Mouse (Mus musculus) hindbrain, embryonic 11.5 days (tissue): ENCODE measurements around the gene Magi2. TPM values are rescaled to one million over a fixed set of nuclear protein-coding genes. Genes with fewer than 3 reads are reported as not detected.

Source experiments
- ATAC-seq: fragments of 200-750 bp; cut with Nextera tagmentation; 2 replicates; pipeline ENCODE4 v1.8.0; 2017; ENCODE audit warnings: mild to moderate bottlenecking, moderate TSS enrichment, moderate library complexity; ENCODE audit not compliant: low FRiP score
- DNase-seq: peaks from one replicate; pipeline ENCODE4 v3.0.0-alpha.2; 2015; ENCODE audit warnings: low spot score
- H3K27ac ChIP-seq: fragments of 300-500 bp; sonication (generic); 2 replicates; pipeline ENCODE4 v1.5.1; 2014; ENCODE audit warnings: mild to moderate bottlenecking, low read depth, low read length
- H3K27me3 ChIP-seq: fragments of 300-500 bp; sonication (generic); 2 replicates; pipeline ENCODE4 v1.6.1; 2014; ENCODE audit warnings: mild to moderate bottlenecking, low read length, moderate library complexity, mixed read lengths; ENCODE audit not compliant: control insufficient read depth, insufficient read depth
- H3K36me3 ChIP-seq: fragments of 300-500 bp; sonication (generic); 2 replicates; pipeline ENCODE4 v1.6.1; 2014; ENCODE audit warnings: mild to moderate bottlenecking, low read length, moderate library complexity, mixed read lengths; ENCODE audit not compliant: control insufficient read depth, insufficient read depth
- H3K4me1 ChIP-seq: fragments of 300-500 bp; sonication (generic); replicated peaks from 2 replicates; pipeline ENCODE4 v1.6.1; 2014; ENCODE audit warnings: low read length, mixed read lengths; ENCODE audit not compliant: control insufficient read depth, insufficient read depth
- H3K4me2 ChIP-seq: fragments of 300-500 bp; sonication (generic); replicated peaks from 2 replicates; pipeline ENCODE4 v1.6.1; 2014; ENCODE audit warnings: mild to moderate bottlenecking, low read depth, low read length
- H3K4me3 ChIP-seq: fragments of 300-500 bp; sonication (generic); 2 replicates; pipeline ENCODE4 v1.5.1; 2014; ENCODE audit warnings: low read depth, low read length
- H3K9ac ChIP-seq: fragments of 300-500 bp; sonication (generic); 2 replicates; pipeline ENCODE4 v1.6.1; 2014; ENCODE audit warnings: low read depth, low read length
- H3K9me3 ChIP-seq: fragments of 300-500 bp; sonication (generic); 2 replicates; pipeline ENCODE4 v1.6.1; 2016; ENCODE audit warnings: low read length; ENCODE audit not compliant: control insufficient read depth
- WGBS: fragments of 180-500 bp; shearing (Covaris S2); extraction: QIAGEN DNeasy Blood & Tissue Kit; methylation state at CpG from one replicate; pipeline ENCODE4 v1.1.7; 2014; 5-methylcytosine and 5-hydroxymethylcytosine counted together
- polyA plus RNA-seq: library from polyadenylated mRNA; unstranded; fragments of >200 nt; fragmentation: Nextera tagmentation; extraction: Ambion mirVana; gene quantifications from 2 replicates; pipeline ENCODE4 v1.2.1, GENCODE M21; 2014

Magi2 gene
- polyA plus RNA-seq, 1 experiment from 2014 or later: 8.7 TPM

DNA sequence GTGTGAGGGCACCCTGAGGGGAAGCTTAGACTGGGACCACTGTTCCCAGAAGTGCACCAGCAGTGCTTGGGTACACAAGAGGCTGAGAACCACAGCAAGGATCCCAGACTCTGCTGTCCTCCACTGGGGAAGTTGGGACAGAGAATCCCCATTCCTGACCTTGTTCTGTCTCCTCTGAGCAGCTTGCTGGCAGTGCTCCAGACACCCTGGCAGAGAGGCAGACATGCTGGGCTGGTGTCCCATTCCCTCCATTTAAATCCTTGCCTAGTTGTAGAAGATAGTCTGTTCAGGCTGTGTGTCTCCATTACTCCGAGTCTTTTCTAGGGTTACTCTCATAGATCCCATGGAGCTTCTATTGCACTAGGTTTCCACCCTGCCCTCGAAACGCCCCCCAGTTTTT lies 256.1 kb downstream of the Magi2 start:
- H3K4me2 ChIP-seq: no peak overlapping the region
- H3K36me3 ChIP-seq: no peaks in the 10 kb centered on the region
- H3K9ac ChIP-seq: no peak overlapping the region
- DNase-seq (no peak), ATAC-seq (no peak)
- H3K4me3 ChIP-seq: no peak overlapping the region
- no peak overlapping the region for H3K27ac ChIP-seq
- H3K4me1 ChIP-seq: no peaks in the 10 kb centered on the region
- no peaks in the 10 kb centered on the region for H3K27me3 ChIP-seq
- WGBS: 76% methylated on average over 3 of the region's 3 CpGs
- H3K9me3 ChIP-seq: no peaks in the 10 kb centered on the region

GRCm38 (mm10) chr5:19487947-19488346 lies 261.1 kb downstream of the Magi2 start:
- H3K4me2 ChIP-seq: no peak overlapping the region
- no peak for DNase-seq
- no peaks in the 10 kb centered on the region for H3K36me3 ChIP-seq
- no peak overlapping the region for H3K9ac ChIP-seq
- WGBS: 27% methylated on average over 7 of the region's 7 CpGs
- H3K27ac ChIP-seq: no peak overlapping the region
- no peak overlapping the region for H3K4me3 ChIP-seq
- no peak for ATAC-seq
- no peaks in the 10 kb centered on the region for H3K4me1 ChIP-seq
- H3K27me3 ChIP-seq: no peaks in the 10 kb centered on the region
- H3K9me3 ChIP-seq: no peaks in the 10 kb centered on the region

GRCm38 (mm10) chr5:19501005-19501404 lies 274.2 kb downstream of the Magi2 start:
- no peak for ATAC-seq
- no peak overlapping the region for H3K9ac ChIP-seq
- 88% methylated on average over 3 of the region's 3 CpGs for WGBS

GRCm38 (mm10) chr5:19522168-19522567 lies 295.3 kb downstream of the Magi2 start:
- no peaks in the 10 kb centered on the region for H3K27me3 ChIP-seq
- peak; percentile 51; the same call in 1 of the 2 replicates for ATAC-seq
- no peak overlapping the region for H3K9ac ChIP-seq
- H3K36me3 ChIP-seq: no peaks in the 10 kb centered on the region
- DNase-seq: peak; percentile 44
- H3K4me1 ChIP-seq: no peaks in the 10 kb centered on the region
- H3K4me3 ChIP-seq: no peak overlapping the region
- H3K9me3 ChIP-seq: no peaks in the 10 kb centered on the region
- no peak overlapping the region for H3K4me2 ChIP-seq
- no peak overlapping the region for H3K27ac ChIP-seq

More at GRCm38 (mm10) chr5:19501005-19501404, 274.2 kb downstream of the Magi2 start:
- Histone ChIP-seq H3K9me3 (no peaks in the 10 kb centered on the region), H3K4me1 (no peaks in the 10 kb centered on the region), H3K4me2 (no peak overlapping the region), H3K36me3 (no peaks in the 10 kb centered on the region), H3K27ac (no peak overlapping the region), H3K27me3 (no peaks in the 10 kb centered on the region), H3K4me3 (no peak overlapping the region)
- DNase-seq: no peak

- no peak overlapping the region for H3K9ac ChIP-seq
- H3K4me1 ChIP-seq: no peaks in the 10 kb centered on the region
- DNase-seq (no peak), ATAC-seq (no peak)
- H3K4me2 ChIP-seq: no peak overlapping the region
- WGBS: 15% methylated on average over 2 of the region's 2 CpGs
- H3K4me3 ChIP-seq: no peak overlapping the region
- H3K9me3 ChIP-seq: no peaks in the 10 kb centered on the region
- H3K27ac ChIP-seq: no peak overlapping the region
- H3K27me3 ChIP-seq: no peaks in the 10 kb centered on the region
- H3K36me3 ChIP-seq: no peaks in the 10 kb centered on the region
Observed at GRCm38 (mm10) chr5:19539348-19539747, 312.5 kb downstream of the Magi2 start.

DNA sequence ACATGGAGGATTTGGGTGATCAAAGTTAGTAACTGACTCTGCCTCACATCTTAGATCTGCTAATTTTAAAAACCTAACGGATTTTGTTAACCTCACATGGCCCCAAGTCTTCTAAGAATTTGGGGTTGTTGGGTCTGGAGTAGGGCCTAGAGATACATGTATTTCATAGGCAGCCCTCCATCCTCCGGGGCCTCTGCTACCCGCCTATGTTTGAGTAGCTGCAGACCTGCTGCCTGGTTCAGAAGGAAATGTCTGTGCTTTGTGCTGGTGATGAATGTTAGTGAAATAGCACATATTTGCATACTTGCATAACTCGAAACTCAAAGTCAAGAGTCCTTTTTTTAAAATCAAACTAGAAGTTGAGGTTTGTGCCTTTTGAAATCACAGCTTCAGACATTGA lies 319.6 kb downstream of the Magi2 start:
- Histone ChIP-seq H3K27ac (no peak overlapping the region), H3K4me2 (no peak overlapping the region), H3K36me3 (no peaks in the 10 kb centered on the region), H3K4me1 (no peaks in the 10 kb centered on the region), H3K4me3 (no peak overlapping the region), H3K9me3 (no peaks in the 10 kb centered on the region), H3K27me3 (no peaks in the 10 kb centered on the region), H3K9ac (no peak overlapping the region)
- ATAC-seq (no peak), DNase-seq (no peak)
- 84% methylated on average over 4 of the region's 4 CpGs for WGBS

- Histone ChIP-seq H3K36me3 (no peaks in the 10 kb centered on the region), H3K27me3 (no peaks in the 10 kb centered on the region), H3K9me3 (no peaks in the 10 kb centered on the region), H3K4me2 (no peak overlapping the region), H3K4me3 (no peak overlapping the region), H3K9ac (no peak overlapping the region), H3K27ac (no peak overlapping the region), H3K4me1 (no peaks in the 10 kb centered on the region)
- WGBS: 76% methylated on average over 2 of the region's 2 CpGs
- no peak for DNase-seq
- ATAC-seq: no peak
Observed at GRCm38 (mm10) chr5:19546900-19547299, 320.1 kb downstream of the Magi2 start.

- WGBS: 73% methylated on average over 3 of the region's 3 CpGs
- Histone ChIP-seq H3K4me2 (no peak overlapping the region), H3K9ac (no peak overlapping the region), H3K4me1 (no peaks in the 10 kb centered on the region), H3K27me3 (no peaks in the 10 kb centered on the region), H3K9me3 (no peaks in the 10 kb centered on the region), H3K4me3 (no peak overlapping the region), H3K36me3 (no peaks in the 10 kb centered on the region), H3K27ac (no peak overlapping the region)
- ATAC-seq: no peak
- DNase-seq: no peak
Observed at GRCm38 (mm10) chr5:19553510-19553909, 326.7 kb downstream of the Magi2 start.

DNA sequence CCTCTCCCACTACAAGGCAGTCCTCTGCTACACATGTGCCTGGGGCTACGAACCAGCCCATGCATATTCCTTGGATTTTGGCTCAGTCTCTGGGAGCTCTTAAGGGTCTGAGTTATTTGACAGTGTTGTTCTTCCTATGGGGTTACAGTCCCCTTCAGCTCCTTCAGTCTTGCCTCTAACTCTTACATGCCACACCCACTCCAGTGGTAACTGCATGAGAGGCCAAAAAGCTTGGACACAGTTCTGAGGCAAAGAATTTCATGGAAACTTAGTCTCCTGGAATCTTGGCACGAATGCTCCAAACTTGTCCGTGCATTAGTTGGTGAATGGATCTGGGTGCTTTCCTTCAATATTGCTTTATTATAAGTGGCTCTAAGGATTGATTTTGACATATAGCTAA lies 338.8 kb downstream of the Magi2 start:
- H3K27me3 ChIP-seq: no peaks in the 10 kb centered on the region
- H3K4me2 ChIP-seq: no peak overlapping the region
- DNase-seq: no peak
- ATAC-seq: no peak
- no peaks in the 10 kb centered on the region for H3K36me3 ChIP-seq
- H3K4me1 ChIP-seq: no peaks in the 10 kb centered on the region
- H3K9ac ChIP-seq: no peak overlapping the region
- 92% methylated on average over 3 of the region's 3 CpGs for whole genome bisulfite sequencing
- no peak overlapping the region for H3K27ac ChIP-seq
- no peak overlapping the region for H3K4me3 ChIP-seq
- no peaks in the 10 kb centered on the region for H3K9me3 ChIP-seq
